Mouse (Mus musculus): ENCODE measurements at regions not wholly inside any gene's neighbourhood (a gene's known extent, or its start where the extent isn't known, plus 50 kb on each side); places are given as distances from the start of the nearest gene placed in this dataset.

DNA sequence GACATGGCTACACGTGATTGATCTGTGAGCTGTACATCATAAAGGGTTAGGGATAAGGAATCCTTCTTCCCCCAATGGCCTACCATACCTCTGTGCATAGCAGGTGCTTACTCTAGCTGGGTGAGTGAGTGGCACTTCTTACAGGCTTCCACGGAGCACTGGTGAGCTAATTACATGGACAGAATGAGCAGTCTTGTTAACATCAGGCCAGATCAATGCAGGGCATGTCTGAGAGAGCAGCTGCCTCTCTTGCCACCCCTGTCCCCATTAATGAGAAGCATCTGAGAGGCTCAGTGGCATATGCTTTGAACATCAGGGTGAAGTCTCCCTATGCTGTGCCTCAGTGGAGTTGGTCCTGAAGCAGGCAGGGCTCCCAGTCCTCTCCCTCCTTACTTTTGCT is 380.7 kb upstream of the Nrp1 start:
- no peak for TF ChIP-seq CTCF (IDR thresholded peaks at IDR 0.05; ENCODE audit: borderline replicate concordance, insufficient read depth, low read length)
- TF ChIP-seq POLR2A (IDR thresholded peaks at IDR 0.05; ENCODE audit: low read depth, low read length), result no peak
